Mouse (Mus musculus) kidney, embryonic 16.5 days (tissue): ENCODE measurements around the gene Pdcd7. TPM values are rescaled to one million over a fixed set of nuclear protein-coding genes. Genes with fewer than 3 reads are reported as not detected.
A peak's percentile ranks its signal among the peaks of the same experiment; 100 is the strongest.

Source experiments
- ATAC-seq: fragments of 200-750 bp; cut with Nextera tagmentation; 2 replicates; pipeline ENCODE4 v1.8.0; 2017; ENCODE audit warnings: moderate TSS enrichment; ENCODE audit not compliant: low FRiP score, low TSS enrichment
- H3K27ac ChIP-seq: fragments of 300-500 bp; sonication (generic); 2 replicates; pipeline ENCODE4 v1.5.1; 2014; ENCODE audit warnings: low read length
- H3K27me3 ChIP-seq: fragments of 300-500 bp; sonication (generic); 2 replicates; pipeline ENCODE4 v1.6.1; 2014; ENCODE audit warnings: low read length, control low read depth, mixed read lengths; ENCODE audit not compliant: insufficient read depth
- H3K36me3 ChIP-seq: fragments of 300-500 bp; sonication (generic); 2 replicates; pipeline ENCODE4 v1.6.1; 2014; ENCODE audit warnings: low read length, control low read depth, mixed read lengths; ENCODE audit not compliant: insufficient read depth
- H3K4me1 ChIP-seq: fragments of 300-500 bp; sonication (generic); 2 replicates; pipeline ENCODE4 v1.6.1; 2014; ENCODE audit warnings: low read length, control low read depth, mixed read lengths; ENCODE audit not compliant: insufficient read depth
- H3K4me2 ChIP-seq: fragments of 300-500 bp; sonication (generic); replicated peaks from 2 replicates; pipeline ENCODE4 v1.6.1; 2014; ENCODE audit warnings: low read depth, low read length
- H3K4me3 ChIP-seq: fragments of 300-500 bp; sonication (generic); 2 replicates; pipeline ENCODE4 v1.5.1; 2014; ENCODE audit warnings: mild to moderate bottlenecking, low read length
- H3K9ac ChIP-seq: fragments of 300-500 bp; sonication (generic); replicated peaks from 2 replicates; pipeline ENCODE4 v1.6.1; 2014; ENCODE audit warnings: low read length
- H3K9me3 ChIP-seq: fragments of 300-500 bp; sonication (generic); 2 replicates; pipeline ENCODE4 v1.6.1; 2016; ENCODE audit warnings: low read length, control low read depth
- WGBS: fragments of 180-500 bp; shearing (Covaris S2); extraction: QIAGEN DNeasy Blood & Tissue Kit; methylation state at CpG from one replicate; pipeline ENCODE4 v1.1.7; 2014; 5-methylcytosine and 5-hydroxymethylcytosine counted together
- polyA plus RNA-seq: library from polyadenylated mRNA; unstranded; fragments of >200 nt; fragmentation: Nextera tagmentation; extraction: Ambion mirVana; gene quantifications from 2 replicates; pipeline ENCODE4 v1.2.1, GENCODE M21; 2015

The Pdcd7 gene
- polyA plus RNA-seq = 4.9 and 6.1 TPM in 2 replicates

DNA sequence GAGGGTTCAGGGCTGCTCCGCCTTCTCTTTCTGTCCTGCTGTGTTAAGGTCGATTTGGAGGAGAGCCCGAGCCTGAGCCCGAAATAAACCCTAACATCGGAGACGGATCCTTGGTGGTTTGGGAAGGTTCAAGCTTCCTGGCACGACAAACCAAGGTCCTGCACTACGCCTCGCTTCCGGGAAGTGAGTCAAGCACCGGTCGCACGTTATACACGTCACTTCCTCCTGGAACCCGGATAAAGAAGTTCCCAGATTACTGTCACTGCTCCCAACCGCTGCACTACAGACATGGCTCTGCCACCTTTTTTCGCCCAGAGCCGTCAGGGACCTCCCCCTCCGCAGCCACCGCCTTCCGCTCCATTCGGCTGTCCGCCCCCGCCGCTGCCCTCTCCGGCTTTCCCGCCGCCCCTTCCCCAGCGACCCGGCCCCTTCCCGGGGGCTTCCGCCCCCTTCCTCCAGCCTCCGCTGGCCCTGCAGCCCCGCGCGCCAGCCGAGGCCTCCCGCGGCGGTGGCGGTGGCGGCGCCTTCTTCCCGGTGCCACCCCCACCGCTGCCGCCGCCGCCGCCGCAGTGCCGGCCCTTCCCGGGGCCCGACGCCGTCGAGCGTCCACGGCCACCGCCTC, at the start of gene Pdcd7:
Gene Pdcd7, plus strand, starts transcription at position 251 of the 622 bp plus-strand sequence.
- ATAC-seq = peak; percentile 98
- H3K4me3 ChIP-seq = peak within 1 kb of the TSS; percentile 99
- no peaks in the 10 kb centered on the region for H3K27me3 ChIP-seq
- peak within 1 kb of the TSS; percentile 93 for H3K4me2 ChIP-seq
- 1% methylated on average over 51 of the region's 59 CpGs for WGBS
- no peaks in the 10 kb centered on the region for H3K36me3 ChIP-seq
- peaks cover 20% of the 10 kb centered on the region for H3K4me1 ChIP-seq
- H3K9ac ChIP-seq = peak within 1 kb of the TSS; percentile 97
- peaks cover 10% of the 10 kb centered on the region for H3K9me3 ChIP-seq
- peak within 1 kb of the TSS; percentile 96 for H3K27ac ChIP-seq

DNA sequence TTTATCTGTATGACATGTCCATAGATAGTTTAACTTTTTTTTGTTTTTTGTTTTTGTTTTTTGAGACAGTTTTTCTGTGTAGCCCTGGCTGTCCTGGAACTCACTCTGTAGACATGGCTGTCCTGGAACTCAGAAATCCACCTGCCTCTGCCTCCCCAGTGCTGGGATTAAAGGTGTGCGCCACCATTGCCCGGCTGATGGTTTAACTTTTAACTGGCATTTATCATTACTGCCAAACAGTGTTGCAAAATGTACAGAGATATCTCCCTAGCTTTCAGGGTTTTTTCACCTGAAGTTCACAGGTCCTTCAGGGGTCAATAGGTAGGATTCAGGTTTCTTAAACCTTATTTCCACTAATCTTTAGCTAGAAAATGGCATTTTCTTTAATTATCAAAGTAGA, 48.8 kb upstream of the Pdcd7 start:
- H3K4me3 ChIP-seq = no peak overlapping the region
- peaks cover 6% of the 10 kb centered on the region for H3K4me1 ChIP-seq
- WGBS = 93% methylated on average over 2 of the region's 2 CpGs

DNA sequence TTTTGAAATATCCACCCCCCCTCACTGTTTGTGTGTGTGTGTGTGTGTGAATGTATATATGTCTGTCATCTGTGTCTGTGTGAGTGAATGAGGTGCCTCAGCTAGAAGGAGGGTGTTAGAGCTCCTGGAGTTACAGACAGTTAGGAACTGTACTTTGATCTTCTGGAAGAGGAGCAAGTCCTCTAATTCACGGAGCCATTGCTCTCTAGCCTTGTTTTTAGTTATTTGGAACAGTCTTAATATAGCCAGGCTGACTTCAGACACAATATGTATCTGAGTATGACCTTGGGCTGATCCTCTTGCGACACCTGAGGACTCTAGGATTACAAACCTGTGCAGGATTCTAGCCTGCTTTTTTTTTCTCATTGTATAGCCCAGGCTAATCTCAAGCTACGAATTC, 47.1 kb upstream of the Pdcd7 start:
- H3K4me2 ChIP-seq = no peak overlapping the region
- WGBS = 83% methylated on average over 3 of the region's 3 CpGs

More for the DNA sequence above, 48.8 kb upstream of the Pdcd7 start:
- Histone ChIP-seq H3K9me3 (no peaks in the 10 kb centered on the region), H3K27ac (no peak overlapping the region), H3K36me3 (peaks cover 18% of the 10 kb centered on the region), H3K27me3 (no peaks in the 10 kb centered on the region), H3K4me2 (no peak overlapping the region), H3K9ac (no peak overlapping the region)
- no peak for ATAC-seq

DNA sequence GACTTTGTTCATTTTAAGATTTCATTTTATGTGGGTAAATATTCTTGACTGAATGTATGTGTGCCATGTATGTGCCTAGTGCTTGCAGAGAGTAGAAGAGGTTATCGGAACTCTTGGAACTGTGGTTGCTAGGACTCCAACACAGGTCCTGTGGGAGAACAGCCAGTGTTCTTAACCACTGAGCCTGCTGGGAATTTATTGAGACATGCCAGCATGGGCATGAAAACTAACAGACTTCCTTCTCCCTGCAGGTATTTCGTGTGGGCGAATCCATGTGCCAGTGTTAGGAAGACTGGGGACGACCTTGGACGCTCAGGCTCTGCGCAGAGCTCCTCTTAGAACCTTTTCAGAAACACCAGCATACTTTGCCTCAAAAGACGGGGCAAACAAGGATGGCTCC, 46.3 kb upstream of the Pdcd7 start:
- 96% methylated on average over 7 of the region's 7 CpGs for WGBS
- Histone ChIP-seq H3K9ac (no peak overlapping the region), H3K9me3 (no peaks in the 10 kb centered on the region), H3K27ac (no peak overlapping the region), H3K4me2 (no peak overlapping the region), H3K4me3 (no peak overlapping the region), H3K36me3 (peaks cover 30% of the 10 kb centered on the region), H3K27me3 (no peaks in the 10 kb centered on the region), H3K4me1 (peaks cover 6% of the 10 kb centered on the region)
- ATAC-seq = no peak

More for the DNA sequence above, 47.1 kb upstream of the Pdcd7 start:
- H3K27ac ChIP-seq = no peak overlapping the region
- peaks cover 30% of the 10 kb centered on the region for H3K36me3 ChIP-seq
- no peak for ATAC-seq
- no peaks in the 10 kb centered on the region for H3K27me3 ChIP-seq
- H3K4me1 ChIP-seq = peaks cover 6% of the 10 kb centered on the region
- no peak overlapping the region for H3K9ac ChIP-seq
- no peaks in the 10 kb centered on the region for H3K9me3 ChIP-seq
- no peak overlapping the region for H3K4me3 ChIP-seq

DNA sequence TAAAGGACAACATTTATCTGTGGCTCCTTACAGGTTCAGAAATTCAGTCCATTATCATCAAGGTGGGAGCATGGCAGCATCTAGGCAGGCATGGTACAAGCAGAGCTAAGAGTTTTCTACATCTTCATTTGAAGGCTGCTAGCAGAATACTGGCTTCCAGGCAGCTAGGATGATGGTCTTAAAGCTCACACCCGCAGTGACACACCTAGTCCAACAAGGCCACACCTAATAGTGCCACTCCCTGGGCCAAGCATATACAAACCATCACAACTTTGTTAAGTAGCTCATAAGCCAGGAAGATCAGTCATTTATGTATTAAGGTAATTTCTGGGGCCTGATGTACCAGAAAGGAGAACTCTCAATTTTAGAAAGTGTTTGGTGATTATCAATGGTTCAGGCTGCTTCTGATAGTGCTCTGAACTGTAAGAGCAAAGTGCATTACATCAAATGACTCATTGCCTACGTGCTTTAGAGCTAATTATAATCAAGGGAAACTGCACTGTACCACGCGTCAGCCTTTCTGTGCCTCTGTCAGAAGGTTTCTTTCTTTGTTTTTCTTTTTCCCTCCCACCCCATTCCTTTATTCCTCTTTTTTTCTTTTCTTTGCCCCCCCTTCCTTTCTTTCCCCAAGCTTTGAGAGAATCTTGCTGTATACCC, 43.4 kb upstream of the Pdcd7 start:
- H3K9me3 ChIP-seq = no peaks in the 10 kb centered on the region
- H3K4me1 ChIP-seq = no peaks in the 10 kb centered on the region
- peaks cover 47% of the 10 kb centered on the region for H3K36me3 ChIP-seq
- 92% methylated on average over 4 of the region's 4 CpGs for WGBS
- no peaks in the 10 kb centered on the region for H3K27me3 ChIP-seq
- no peak for ATAC-seq
- no peak overlapping the region for H3K27ac ChIP-seq
- H3K9ac ChIP-seq = no peak overlapping the region
- no peak overlapping the region for H3K4me3 ChIP-seq
- H3K4me2 ChIP-seq = no peak overlapping the region

DNA sequence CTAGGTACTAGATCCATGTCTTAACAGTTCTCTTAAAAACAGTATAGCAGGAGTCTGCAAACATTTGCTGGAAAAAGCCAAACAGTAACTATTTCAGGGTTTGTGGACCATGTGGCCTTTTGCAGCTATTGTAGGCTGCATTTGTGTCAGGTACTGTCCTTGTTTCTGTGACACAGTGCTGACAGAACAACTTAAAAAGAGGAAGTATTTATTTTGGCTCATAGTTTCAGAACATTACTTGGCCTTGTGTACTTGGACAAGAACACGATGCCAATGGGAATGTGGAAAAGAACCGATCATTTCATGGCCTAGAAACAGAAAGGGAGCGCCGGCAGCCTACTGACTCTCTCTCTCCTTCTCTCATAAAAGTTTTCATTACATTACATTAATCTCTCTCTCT, 42.3 kb upstream of the Pdcd7 start:
- Histone ChIP-seq H3K36me3 (peaks cover 55% of the 10 kb centered on the region), H3K27ac (no peak overlapping the region), H3K27me3 (no peaks in the 10 kb centered on the region), H3K9me3 (no peaks in the 10 kb centered on the region), H3K9ac (no peak overlapping the region), H3K4me3 (no peak overlapping the region), H3K4me2 (no peak overlapping the region), H3K4me1 (no peaks in the 10 kb centered on the region)
- 82% methylated on average over 4 of the region's 4 CpGs for WGBS
- ATAC-seq = no peak

DNA sequence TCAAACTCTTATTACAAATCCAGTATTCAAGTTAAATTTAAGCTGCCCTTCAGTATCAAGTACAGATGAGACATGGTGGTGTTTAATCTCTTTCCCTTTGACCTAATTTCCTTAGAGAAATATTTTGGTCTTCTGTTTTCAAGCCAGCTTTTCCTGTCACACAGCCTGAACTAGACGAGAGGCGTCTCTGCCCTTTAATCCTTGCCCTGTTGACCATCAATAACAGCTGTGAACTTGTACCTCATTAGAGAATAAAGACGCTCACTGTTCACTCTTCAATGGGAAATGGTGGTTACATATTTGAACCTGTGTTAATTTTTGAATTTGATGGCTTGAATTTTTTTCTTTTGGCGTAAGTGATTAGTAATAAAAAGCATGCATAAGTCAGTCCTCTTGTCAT, 41.6 kb upstream of the Pdcd7 start:
- Histone ChIP-seq H3K4me2 (no peak overlapping the region), H3K9ac (no peak overlapping the region), H3K27me3 (no peaks in the 10 kb centered on the region), H3K4me3 (no peak overlapping the region), H3K9me3 (no peaks in the 10 kb centered on the region), H3K27ac (no peak overlapping the region), H3K4me1 (no peaks in the 10 kb centered on the region), H3K36me3 (peaks cover 59% of the 10 kb centered on the region)
- 55% methylated on average over 4 of the region's 4 CpGs for WGBS
- ATAC-seq = no peak

DNA sequence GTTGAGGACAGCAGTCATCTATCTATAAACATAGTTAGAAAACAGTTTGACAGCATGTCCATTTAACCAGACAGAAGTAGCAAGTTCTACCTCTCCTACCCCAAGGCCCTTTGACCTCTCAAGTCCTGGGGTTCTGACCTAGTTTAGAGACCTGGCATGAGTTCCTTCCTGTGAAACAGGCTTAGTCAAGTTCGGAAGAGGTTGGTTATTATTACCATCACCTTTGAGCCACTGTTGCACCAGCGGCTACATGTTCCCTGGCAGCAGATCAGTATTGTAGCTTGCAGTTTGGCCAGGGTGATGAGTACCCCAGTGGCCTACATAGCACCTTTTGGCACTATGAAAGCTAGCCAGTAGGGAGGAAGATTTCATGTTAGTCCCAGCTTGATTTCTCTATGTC, 39.2 kb upstream of the Pdcd7 start:
- H3K4me1 ChIP-seq = no peaks in the 10 kb centered on the region
- peaks cover 52% of the 10 kb centered on the region for H3K36me3 ChIP-seq
- H3K4me2 ChIP-seq = no peak overlapping the region
- no peak overlapping the region for H3K9ac ChIP-seq
- H3K9me3 ChIP-seq = no peaks in the 10 kb centered on the region
- whole genome bisulfite sequencing = 92% methylated on average over 2 of the region's 2 CpGs
- ATAC-seq = no peak
- H3K4me3 ChIP-seq = no peak overlapping the region
- no peak overlapping the region for H3K27ac ChIP-seq
- no peaks in the 10 kb centered on the region for H3K27me3 ChIP-seq

DNA sequence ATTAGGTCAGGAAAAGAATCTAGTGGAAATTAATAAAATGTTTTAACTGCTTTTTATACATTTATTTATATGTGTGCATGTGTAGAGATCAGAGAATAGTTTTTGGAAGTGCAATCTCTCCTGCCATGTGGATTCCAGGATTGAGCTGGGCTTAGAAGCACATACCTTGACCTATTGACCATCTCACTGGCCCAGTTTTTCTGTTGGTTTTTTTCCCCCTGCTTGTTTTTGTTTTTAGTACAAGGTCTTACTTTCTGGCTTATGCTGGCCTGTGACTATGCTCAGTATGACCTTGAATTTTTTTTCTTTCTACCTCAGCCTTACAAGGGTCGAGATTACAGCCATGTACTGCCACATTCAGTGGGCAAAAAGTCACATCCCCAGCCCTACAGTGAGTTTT, 37.9 kb upstream of the Pdcd7 start:
- whole genome bisulfite sequencing = 83% methylated on average over 1 of the region's 1 CpGs
- Histone ChIP-seq H3K4me2 (no peak overlapping the region), H3K36me3 (peaks cover 52% of the 10 kb centered on the region), H3K9ac (no peak overlapping the region), H3K4me1 (no peaks in the 10 kb centered on the region), H3K4me3 (no peak overlapping the region), H3K27ac (no peak overlapping the region), H3K9me3 (no peaks in the 10 kb centered on the region), H3K27me3 (no peaks in the 10 kb centered on the region)
- no peak for ATAC-seq

DNA sequence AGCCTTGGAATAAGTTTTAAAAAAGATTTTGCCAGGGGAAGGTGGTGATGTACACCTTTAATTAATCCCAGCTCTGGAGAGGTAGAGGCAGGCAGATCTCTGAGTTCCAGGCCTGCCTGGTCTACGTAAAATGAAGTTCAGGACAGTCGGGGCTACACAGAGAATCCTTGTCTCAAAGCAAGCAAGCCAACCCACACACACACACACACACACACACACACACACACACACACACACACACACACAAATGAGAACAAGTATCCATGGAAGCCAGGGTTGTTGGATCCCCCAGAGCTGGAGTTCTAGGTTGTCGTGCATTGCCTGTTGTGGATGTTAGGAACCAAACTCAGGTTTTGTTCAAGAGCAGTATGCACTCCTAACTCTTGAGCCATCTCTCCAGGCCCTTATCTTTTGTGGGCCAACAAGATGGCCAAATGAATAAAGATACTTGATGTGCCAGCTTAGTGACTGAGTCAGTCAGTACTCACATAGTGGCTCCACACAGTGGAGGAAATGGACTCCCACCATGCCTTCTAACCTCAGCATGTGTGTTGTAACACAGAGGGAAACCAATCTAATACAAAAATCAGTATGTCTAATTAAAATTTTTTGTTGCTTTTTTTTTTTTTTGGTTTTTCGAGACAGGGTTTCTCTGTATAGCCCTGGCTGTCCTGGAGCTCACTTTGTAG, 33.1 kb upstream of the Pdcd7 start:
- H3K4me3 ChIP-seq = no peak overlapping the region
- no peak overlapping the region for H3K4me2 ChIP-seq
- WGBS = 94% methylated on average over 4 of the region's 4 CpGs
- no peak for ATAC-seq
- H3K9me3 ChIP-seq = no peaks in the 10 kb centered on the region
- H3K9ac ChIP-seq = no peak overlapping the region
- peaks cover 54% of the 10 kb centered on the region for H3K36me3 ChIP-seq
- H3K27ac ChIP-seq = no peak overlapping the region
- H3K27me3 ChIP-seq = no peaks in the 10 kb centered on the region
- no peaks in the 10 kb centered on the region for H3K4me1 ChIP-seq
